Mouse (Mus musculus): ENCODE data around the gene Abca7.

DNA sequence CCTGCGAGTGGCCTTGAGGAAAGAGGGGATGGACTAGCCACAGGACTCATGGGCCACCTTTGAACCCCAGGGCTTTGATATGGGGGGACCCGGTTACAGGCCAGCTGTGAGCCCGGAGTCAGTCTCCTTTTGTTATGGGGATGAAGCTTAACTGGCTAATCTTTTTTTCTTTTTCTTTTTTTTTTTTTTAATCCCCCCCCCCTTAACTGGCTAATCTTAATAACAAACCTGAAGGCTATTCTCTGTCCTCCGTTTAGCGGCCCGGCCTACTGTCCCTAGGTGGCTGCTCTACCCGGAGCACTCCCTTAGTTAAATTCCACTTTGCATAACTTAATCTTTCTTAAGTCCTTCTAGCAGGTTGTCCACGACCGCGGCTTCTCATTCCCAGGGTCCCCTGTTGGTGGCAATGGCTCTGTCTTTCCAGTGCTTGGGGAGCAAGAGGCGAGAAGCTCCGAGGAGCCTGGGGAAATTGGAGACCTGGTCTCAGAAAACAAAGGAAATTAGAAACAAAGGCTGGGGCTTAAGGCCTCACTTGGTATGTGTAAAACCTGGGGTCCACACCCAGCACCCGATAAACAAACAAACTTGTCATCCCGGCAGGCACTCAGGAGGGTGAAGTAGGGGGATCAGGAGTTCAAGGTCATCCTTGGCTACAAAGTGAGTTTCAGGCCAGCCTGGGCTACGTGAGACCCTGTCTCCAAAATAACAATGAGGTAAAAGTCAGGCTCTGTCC lies 54.8 kb downstream of the Abca7 start:
- TF ChIP-seq POLR2A (IDR thresholded peaks at IDR 0.05; ENCODE audit: control insufficient read depth, extremely low read depth, insufficient read depth, low read length, poor library complexity): no peak
- TF ChIP-seq CTCF (IDR thresholded peaks at IDR 0.05; ENCODE audit: borderline replicate concordance, control insufficient read depth, extremely low read depth, insufficient read depth, low read length, poor library complexity): no peak
